Mouse (Mus musculus): ENCODE measurements at regions not wholly inside any gene's neighbourhood (a gene's known extent, or its start where the extent isn't known, plus 50 kb on each side); places are given as distances from the start of the nearest gene placed in this dataset.

DNA sequence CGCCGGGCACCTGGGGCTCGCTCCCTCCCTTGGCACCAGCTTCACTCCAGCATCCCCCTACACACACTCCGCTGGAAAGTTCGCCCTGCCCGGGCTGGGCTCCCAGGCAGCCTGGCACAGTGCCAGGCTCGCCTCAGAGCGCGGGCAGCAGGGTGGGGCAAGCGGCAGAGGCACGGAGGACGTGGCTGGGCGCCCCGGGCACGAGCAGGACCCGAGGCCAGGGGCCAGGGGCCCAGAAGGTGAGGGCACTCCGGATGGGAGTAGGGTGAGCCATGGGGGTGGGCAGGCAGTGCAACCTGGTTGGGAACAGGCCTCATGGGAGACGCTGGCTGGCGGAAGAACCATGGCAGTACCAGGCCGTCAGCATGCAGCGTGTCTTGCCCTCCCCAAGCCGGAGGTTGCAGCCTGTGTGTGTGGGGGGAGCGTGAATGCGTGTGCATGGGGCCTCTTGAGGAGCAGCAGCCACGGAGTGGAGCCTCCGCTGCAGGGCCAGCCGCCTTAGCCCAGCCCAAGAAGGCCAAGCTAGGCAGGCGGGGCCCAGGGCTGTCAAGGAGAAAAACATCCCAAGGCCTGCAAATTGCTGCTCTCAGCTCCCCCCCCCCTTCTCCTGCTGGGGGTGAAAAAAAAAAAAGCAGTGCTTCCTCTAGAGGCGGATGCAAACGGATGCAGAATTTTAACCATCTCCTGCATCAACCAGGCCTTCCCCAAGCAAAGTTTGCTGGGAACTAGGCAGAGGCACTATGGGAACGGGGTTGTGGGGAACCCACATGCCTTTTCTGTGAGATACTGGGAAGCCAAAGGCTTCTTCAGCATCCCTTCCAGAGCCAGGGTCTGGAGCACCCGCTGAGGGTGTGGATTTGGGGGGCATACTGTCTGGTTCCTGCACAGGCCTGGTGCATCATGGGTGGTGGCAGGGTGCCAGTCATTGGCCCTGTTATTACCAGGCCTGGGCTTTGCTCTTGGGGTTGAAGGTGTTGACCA, 71.4 kb upstream of the Wnt7b start:
- TF ChIP-seq CTCF (conservative IDR thresholded peaks at IDR 0.05; ENCODE audit: low read length): no peak
- TF ChIP-seq POU5F1 (IDR thresholded peaks at IDR 0.05; ENCODE audit: borderline replicate concordance, low read length): no peak
- TF ChIP-seq NANOG (IDR thresholded peaks at IDR 0.05; ENCODE audit: borderline replicate concordance, low read length): no peak

All from E14TG2a.4 (cell line).